Mouse (Mus musculus) liver, embryonic 11.5 days (tissue): ENCODE data around the gene Zfp740. TPM values are rescaled to one million over a fixed set of nuclear protein-coding genes. Genes with fewer than 3 reads are reported as not detected.
"Not testable (repeated sequence)": the region's sequence is repeated elsewhere in the genome, so short reads cannot be mapped to it uniquely, and the experiment has no call there.

Source experiments
- ATAC-seq: fragments of 200-750 bp; cut with Nextera tagmentation; replicated peaks from 2 replicates; pipeline ENCODE4 v1.8.0; 2017; ENCODE audit warnings: moderate number of reproducible peaks, mild to moderate bottlenecking, moderate TSS enrichment, moderate library complexity; ENCODE audit not compliant: low FRiP score
- DNase-seq: peaks from one replicate; pipeline ENCODE4 v3.0.0-alpha.2; 2017; ENCODE audit warnings: low spot score
- H3K27ac ChIP-seq: fragments of 300-500 bp; sonication (generic); 2 replicates; pipeline ENCODE4 v1.5.1; 2014; ENCODE audit warnings: mild to moderate bottlenecking, low read depth, low read length, control low read depth
- H3K27me3 ChIP-seq: fragments of 300-500 bp; sonication (generic); replicated peaks from 2 replicates; pipeline ENCODE4 v1.6.1; 2014; ENCODE audit warnings: low read length, mixed read lengths; ENCODE audit not compliant: control insufficient read depth, insufficient read depth
- H3K36me3 ChIP-seq: fragments of 300-500 bp; sonication (generic); 2 replicates; pipeline ENCODE4 v1.6.1; 2014; ENCODE audit warnings: mild to moderate bottlenecking, low read length, moderate library complexity, mixed read lengths; ENCODE audit not compliant: control insufficient read depth, insufficient read depth
- H3K4me1 ChIP-seq: fragments of 300-500 bp; sonication (generic); replicated peaks from 2 replicates; pipeline ENCODE4 v1.6.1; 2014; ENCODE audit warnings: low read length, mixed read lengths; ENCODE audit not compliant: control insufficient read depth, insufficient read depth
- H3K4me2 ChIP-seq: fragments of 300-500 bp; sonication (generic); 2 replicates; pipeline ENCODE4 v1.6.1; 2014; ENCODE audit warnings: mild to moderate bottlenecking, control low read depth, moderate library complexity
- H3K4me3 ChIP-seq: fragments of 300-500 bp; sonication (generic); 2 replicates; pipeline ENCODE4 v1.5.1; 2014; ENCODE audit warnings: low read depth, low read length, control low read depth
- H3K9ac ChIP-seq: fragments of 300-500 bp; sonication (generic); 2 replicates; pipeline ENCODE4 v1.6.1; 2014; ENCODE audit warnings: low read depth, low read length, control low read depth
- H3K9me3 ChIP-seq: fragments of 300-500 bp; sonication (generic); 2 replicates; pipeline ENCODE4 v1.6.1; 2016; ENCODE audit warnings: low read length, inconsistent platforms, mixed read lengths; ENCODE audit not compliant: control insufficient read depth
- WGBS: fragments of 180-500 bp; shearing (Covaris S2); extraction: QIAGEN DNeasy Blood & Tissue Kit; methylation state at CpG from one replicate; pipeline ENCODE4 v1.1.7; 2014; 5-methylcytosine and 5-hydroxymethylcytosine counted together
- polyA plus RNA-seq: library from polyadenylated mRNA; unstranded; fragments of >200 nt; fragmentation: Nextera tagmentation; extraction: Ambion mirVana; gene quantifications from 2 replicates; pipeline ENCODE4 v1.2.1, GENCODE M21; 2014

The Zfp740 gene
- polyA plus RNA-seq, 1 experiment from 2014 or later: 38.3 TPM

DNA sequence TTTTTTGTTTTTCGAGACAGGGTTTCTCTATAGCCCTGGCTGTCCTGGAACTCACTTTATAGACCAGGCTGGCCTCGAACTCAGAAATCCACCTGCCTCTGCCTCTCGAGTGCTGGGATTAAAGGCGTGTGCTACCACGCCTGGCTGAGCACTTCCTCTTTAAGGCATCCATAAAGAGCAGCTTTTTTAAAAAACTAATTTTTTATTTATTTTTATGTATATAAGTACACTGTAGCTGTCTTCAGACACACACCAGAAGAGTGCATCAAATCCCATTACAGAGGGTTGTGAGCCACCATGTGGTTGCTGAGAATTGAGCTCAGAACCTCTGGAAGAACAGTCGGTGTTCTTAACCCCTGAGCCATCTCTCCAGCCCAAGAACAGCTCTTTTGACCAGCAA lies 22.6 kb downstream of the Zfp740 start:
- not testable (repeated sequence) for DNase-seq, H3K36me3 ChIP-seq, ATAC-seq, H3K4me3 ChIP-seq, H3K27ac ChIP-seq, H3K9ac ChIP-seq, H3K9me3 ChIP-seq
- Histone ChIP-seq H3K27me3 (peaks cover 21% of the 10 kb centered on the region), H3K4me1 (peaks cover 15% of the 10 kb centered on the region), H3K4me2 (peak overlapping the region; percentile 96; the same call in 1 of the 2 replicates)
- 50% methylated on average over 6 of the region's 6 CpGs for WGBS

DNA sequence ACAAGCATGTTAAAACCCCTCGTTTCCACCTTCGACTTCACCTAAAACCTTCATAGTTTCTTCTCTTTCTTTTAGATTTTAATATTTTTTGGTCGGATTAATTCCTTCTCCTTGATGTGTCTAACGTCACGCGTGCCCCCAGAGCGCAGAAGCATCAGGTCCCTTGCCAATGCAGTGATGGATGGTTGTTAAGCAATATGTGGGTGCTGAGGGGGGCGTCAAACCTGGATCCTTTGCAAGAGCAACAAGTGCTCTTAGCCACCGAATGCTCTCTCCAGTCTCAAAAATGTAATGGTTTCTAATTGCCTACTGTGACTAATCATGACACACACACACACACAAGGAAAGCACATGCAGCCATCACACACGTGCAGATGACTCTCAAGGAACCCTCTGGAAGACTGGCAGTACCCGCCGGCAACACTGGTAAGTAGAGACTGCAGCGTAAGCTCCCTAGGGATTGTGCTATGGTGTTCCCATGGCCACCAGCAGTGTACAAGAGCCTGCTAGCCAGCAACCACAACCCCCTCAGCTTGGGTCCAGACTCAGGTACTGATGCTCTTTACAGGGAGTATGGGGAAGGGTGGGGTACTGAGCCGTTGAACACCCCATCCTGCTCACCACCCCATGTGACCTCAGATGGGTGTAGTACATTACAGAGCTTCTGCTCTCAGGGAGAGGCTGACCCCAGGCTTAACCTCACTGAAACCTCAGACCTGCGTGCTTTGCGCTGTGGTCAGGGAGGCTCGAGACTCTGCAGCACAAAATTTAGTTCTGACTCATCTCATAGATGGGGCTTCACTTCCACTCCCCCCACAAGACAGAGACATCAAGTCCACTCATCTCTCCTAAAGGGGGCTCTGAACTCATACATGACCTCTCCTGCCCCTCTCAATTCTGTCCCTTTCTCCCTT lies 27.6 kb downstream of the Zfp740 start:
- H3K4me2 ChIP-seq: peak overlapping the region; percentile 46
- H3K27me3 ChIP-seq: no peaks in the 10 kb centered on the region
- ATAC-seq (no peak), DNase-seq (no peak)
- H3K36me3 ChIP-seq: no peaks in the 10 kb centered on the region
- H3K9me3 ChIP-seq: no peaks in the 10 kb centered on the region
- no peak overlapping the region for H3K27ac ChIP-seq
- H3K9ac ChIP-seq: no peak overlapping the region
- no peak overlapping the region for H3K4me3 ChIP-seq
- H3K4me1 ChIP-seq: peaks cover 41% of the 10 kb centered on the region
- 75% methylated on average over 17 of the region's 17 CpGs for whole genome bisulfite sequencing

DNA sequence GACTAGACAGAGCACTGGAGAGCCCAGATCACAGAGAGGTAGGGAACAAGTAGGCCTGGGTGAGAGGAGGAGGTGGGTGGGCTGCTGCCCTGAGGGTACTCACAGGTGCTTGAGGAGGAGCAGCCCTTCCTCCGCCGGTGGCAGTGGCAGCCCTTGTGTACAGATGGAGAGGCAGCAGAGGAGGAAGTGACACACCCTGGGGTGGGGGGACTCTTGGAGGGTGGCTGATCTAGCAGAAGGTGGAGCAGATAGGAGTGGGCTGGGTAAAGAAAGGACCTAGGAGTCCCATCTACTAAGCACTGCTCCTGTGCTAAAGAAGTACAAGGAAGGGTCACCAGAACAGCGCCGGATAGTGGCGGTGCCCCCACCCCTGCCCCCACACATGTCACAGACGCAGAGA lies 28.7 kb downstream of the Zfp740 start, which contains the start of gene Itgb7:
Gene Itgb7, minus strand, starts transcription at position 197 of the 400 bp plus-strand sequence.
- Histone ChIP-seq H3K4me3 (no peak within 1 kb of the TSS), H3K4me2 (peak within 1 kb of the TSS; percentile 46), H3K27ac (no peak within 1 kb of the TSS), H3K36me3 (no peaks in the 10 kb centered on the region), H3K27me3 (no peaks in the 10 kb centered on the region), H3K4me1 (peaks cover 47% of the 10 kb centered on the region), H3K9ac (no peak within 1 kb of the TSS), H3K9me3 (no peaks in the 10 kb centered on the region)
- 27% methylated on average over 6 of the region's 6 CpGs for WGBS
- DNase-seq (peak; percentile 56), ATAC-seq (peak; percentile 97)

DNA sequence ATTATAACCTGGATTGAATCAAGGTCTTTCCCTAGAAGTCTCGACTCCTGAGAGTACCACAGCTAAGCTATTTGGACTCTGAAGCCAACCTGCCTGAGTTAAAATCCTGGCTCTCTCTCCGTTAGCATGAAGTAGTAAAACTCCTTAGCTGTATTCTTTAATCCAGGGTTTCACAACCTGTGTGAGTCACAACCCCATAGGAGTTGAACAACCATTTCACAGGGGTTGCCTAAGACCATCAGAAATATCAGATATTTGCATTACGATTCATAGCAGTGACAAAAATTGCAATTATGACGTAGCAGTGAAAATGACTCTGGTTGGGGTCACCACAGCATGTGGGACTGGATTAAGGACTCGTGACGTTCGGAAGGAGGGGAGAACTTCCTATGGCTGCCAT lies 29.7 kb downstream of the Zfp740 start:
- WGBS: 85% methylated on average over 7 of the region's 7 CpGs
- no peak overlapping the region for H3K4me2 ChIP-seq
- H3K4me1 ChIP-seq: peaks cover 44% of the 10 kb centered on the region
- H3K4me3 ChIP-seq: no peak overlapping the region
- no peaks in the 10 kb centered on the region for H3K27me3 ChIP-seq
- H3K9ac ChIP-seq: no peak overlapping the region
- no peaks in the 10 kb centered on the region for H3K9me3 ChIP-seq
- DNase-seq (no peak), ATAC-seq (no peak)
- H3K27ac ChIP-seq: no peak overlapping the region
- H3K36me3 ChIP-seq: no peaks in the 10 kb centered on the region

DNA sequence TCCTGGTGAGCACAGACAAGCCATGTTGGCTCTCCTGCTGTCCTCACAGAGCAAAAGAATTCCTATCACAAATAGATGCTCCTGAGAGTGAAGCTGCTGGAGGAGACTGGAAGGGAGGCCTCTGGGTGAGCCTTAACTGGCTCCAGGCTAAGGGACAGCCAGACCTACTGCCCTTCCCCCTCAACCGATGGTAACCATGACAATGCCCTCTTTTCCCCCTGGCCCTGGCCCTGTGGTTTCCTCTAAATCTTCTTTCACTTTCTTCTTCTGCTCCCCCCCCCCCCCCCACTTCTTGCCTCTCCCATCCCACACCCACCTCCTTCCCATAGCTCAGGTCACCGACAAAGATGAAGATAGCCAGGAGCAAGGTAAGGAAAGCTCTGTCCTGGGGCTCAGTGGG lies 30.8 kb downstream of the Zfp740 start:
- Histone ChIP-seq H3K4me3 (no peak overlapping the region), H3K4me1 (peaks cover 44% of the 10 kb centered on the region), H3K27ac (no peak overlapping the region), H3K27me3 (no peaks in the 10 kb centered on the region), H3K4me2 (peak overlapping the region; percentile 17; the same call in 1 of the 2 replicates), H3K36me3 (no peaks in the 10 kb centered on the region), H3K9ac (no peak overlapping the region), H3K9me3 (no peaks in the 10 kb centered on the region)
- DNase-seq (no peak), ATAC-seq (no peak)
- 10% methylated on average over 2 of the region's 2 CpGs for WGBS

DNA sequence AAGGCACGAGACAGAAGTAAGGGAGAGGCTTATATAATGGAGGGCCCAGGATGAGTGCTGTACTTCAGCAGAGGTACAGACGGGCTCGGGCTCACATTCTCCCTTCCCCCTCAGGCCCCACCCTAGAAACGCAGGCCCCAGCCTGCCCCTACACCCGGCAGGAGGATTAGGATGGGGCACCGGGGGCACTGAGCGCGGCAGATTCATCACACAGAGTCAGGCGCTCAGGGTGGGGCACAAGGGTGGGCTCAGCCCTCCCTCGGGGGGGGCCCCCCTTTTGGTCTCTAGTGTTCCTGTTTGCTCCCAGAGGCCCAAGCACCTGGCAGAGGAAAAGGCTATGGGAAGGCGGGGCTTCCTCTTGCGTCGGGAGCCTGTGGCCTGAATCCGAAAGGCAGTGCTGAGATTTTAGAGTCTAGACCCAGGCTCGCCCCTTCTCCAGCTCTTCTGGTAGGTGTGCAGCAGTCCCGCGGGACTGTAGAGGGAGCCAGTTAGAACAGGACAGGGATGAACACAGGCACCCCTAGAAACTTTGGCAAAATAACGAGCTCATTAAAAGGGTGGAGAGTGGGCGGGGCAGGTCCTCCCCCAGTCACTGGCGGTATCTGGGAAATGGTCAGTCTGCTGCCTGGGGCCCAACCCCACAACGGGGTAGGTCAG lies 32.5 kb downstream of the Zfp740 start:
- Histone ChIP-seq H3K4me2 (peak overlapping the region; percentile 50), H3K27me3 (peaks cover 3% of the 10 kb centered on the region; the same call in 1 of the 2 replicates), H3K36me3 (no peaks in the 10 kb centered on the region), H3K27ac (no peak overlapping the region), H3K9ac (0 out of 2 replicates have a peak overlapping the region, but pooled peaks have one; percentile 32), H3K4me3 (peak overlapping the region; percentile 14; the same call in 1 of the 2 replicates), H3K9me3 (no peaks in the 10 kb centered on the region), H3K4me1 (peaks cover 44% of the 10 kb centered on the region)
- DNase-seq (no peak), ATAC-seq (no peak)
- 29% methylated on average over 21 of the region's 21 CpGs for WGBS

DNA sequence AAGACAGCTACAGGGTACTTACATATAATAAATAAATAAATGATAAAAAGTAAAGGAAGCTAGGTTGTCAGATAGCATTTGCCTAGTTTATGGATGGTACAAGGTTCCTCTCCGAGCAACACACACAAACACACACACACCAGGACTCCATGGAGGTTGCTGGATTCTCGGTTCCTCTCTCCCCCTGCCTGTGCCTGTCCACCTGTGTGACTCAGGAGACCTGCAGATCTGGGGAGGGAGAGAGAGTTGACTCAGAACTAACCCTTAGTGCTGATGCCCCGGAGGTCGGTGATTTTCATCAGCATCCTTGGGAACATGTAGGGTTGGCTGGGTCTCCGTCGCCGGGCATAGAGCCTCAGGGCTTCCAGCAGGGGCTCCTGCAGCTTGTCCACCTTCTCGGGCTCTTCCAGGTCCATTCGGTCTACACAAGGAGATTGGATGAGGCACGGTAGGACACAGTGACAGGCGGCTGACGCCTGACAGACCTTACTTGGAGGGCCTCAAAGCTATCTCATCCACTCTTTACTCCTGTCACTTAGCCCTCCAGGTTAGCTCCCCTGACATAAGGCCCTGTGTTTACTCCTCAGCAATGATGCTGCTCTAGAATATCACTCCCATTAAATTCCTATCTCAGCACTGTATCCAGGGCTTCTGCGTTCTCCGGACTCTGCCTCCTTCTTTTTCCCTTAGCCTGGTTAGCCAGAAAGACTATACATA lies 35.7 kb downstream of the Zfp740 start:
- peaks cover 36% of the 10 kb centered on the region for H3K4me1 ChIP-seq
- no peak overlapping the region for H3K9ac ChIP-seq
- 81% methylated on average over 14 of the region's 14 CpGs for WGBS
- H3K27ac ChIP-seq: no peak overlapping the region
- DNase-seq (no peak), ATAC-seq (no peak)
- H3K4me3 ChIP-seq: no peak overlapping the region
- H3K27me3 ChIP-seq: peaks cover 9% of the 10 kb centered on the region
- H3K36me3 ChIP-seq: no peaks in the 10 kb centered on the region
- no peaks in the 10 kb centered on the region for H3K9me3 ChIP-seq
- no peak overlapping the region for H3K4me2 ChIP-seq

DNA sequence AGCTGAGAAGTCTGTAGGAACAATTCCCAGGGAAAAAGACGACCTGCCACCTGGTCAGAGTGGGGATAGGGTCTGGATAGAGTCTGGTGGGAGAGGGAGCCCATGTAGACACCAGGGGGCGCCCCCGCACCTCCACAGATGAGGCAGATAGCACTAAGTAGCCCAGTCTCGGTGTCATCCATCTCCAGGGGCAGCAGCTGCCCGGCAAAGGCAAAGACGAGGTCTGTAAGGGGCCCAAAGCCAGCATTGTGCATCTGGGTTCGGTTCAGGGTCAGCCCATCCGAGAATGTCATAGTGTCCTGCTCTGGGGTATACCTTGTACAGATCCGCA lies 36.2 kb downstream of the Zfp740 start:
- Histone ChIP-seq H3K9me3 (no peaks in the 10 kb centered on the region), H3K36me3 (no peaks in the 10 kb centered on the region), H3K9ac (no peak overlapping the region), H3K27me3 (peaks cover 14% of the 10 kb centered on the region), H3K4me2 (no peak overlapping the region), H3K4me1 (peaks cover 36% of the 10 kb centered on the region), H3K27ac (no peak overlapping the region), H3K4me3 (no peak overlapping the region)
- 6% methylated on average over 9 of the region's 9 CpGs for WGBS
- ATAC-seq (peak; percentile 44; the same call in 1 of the 2 replicates), DNase-seq (peak; percentile 79)
